ENCODE assay signal across 20 mouse cellular contexts in the genomic region with DNA sequence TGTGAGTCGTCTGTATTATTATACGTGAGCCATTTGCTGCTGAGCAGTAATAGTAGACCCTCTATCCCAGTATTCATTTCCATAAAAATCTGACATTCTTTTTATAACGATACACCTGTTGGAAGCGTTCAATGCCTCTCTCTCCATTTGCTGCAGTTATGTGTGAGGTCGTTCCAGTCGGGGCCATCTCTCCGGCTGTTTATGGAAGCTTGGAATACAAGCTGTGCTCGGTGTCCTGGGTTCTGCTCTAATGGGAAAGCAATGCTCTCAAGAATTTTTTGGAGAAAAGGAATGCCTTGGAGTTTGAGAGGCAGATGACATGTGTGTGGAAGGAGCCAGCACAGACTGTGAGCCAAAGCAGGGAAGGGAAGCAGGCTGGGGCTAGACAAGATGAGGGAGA.
"Had no signal": no experiment of that assay in that cellular context is flagged by ENCODE, and none has a peak within 500 bp of the region (broad histone marks: within the 10 kb centered on the region; RNA-seq: fewer than 3 reads in every experiment).

No protein-coding gene starts in this region.

- H3K36me3 ChIP-seq: lung, embryonic 15.5 days; midbrain, embryonic 10.5 days; midbrain, embryonic 13.5 days; midbrain, embryonic 15.5 days; neural tube, embryonic 13.5 days; neural tube, embryonic 15.5 days had no signal

- H3K9me3 ChIP-seq: lung, embryonic 15.5 days; midbrain, embryonic 10.5 days; midbrain, embryonic 13.5 days; midbrain, embryonic 15.5 days; neural tube, embryonic 13.5 days; neural tube, embryonic 15.5 days had no signal

- H3K4me3 ChIP-seq: lung, embryonic 15.5 days; megakaryocyte, embryonic 14.5 days; midbrain, embryonic 10.5 days; midbrain, embryonic 13.5 days; midbrain, embryonic 15.5 days; myocyte; neural tube, embryonic 13.5 days; neural tube, embryonic 15.5 days had no signal

- DNase-seq: lung, adult 2 months; lung, postnatal 14 days; lung, postnatal 36 days; right cerebral cortex, adult 18-20 months; right cerebral cortex, postnatal 25 days; right cerebral cortex, postnatal 4 days; spleen, adult 18-20 months; thymus, adult 18-20 months; thymus, postnatal 14 days; thymus, postnatal 36 days had no signal

- H3K4me2 ChIP-seq: lung, embryonic 15.5 days; midbrain, embryonic 13.5 days; midbrain, embryonic 15.5 days; neural tube, embryonic 13.5 days; neural tube, embryonic 15.5 days had no signal

- H3K27me3 ChIP-seq: lung, embryonic 15.5 days; megakaryocyte, embryonic 14.5 days; midbrain, embryonic 13.5 days; midbrain, embryonic 15.5 days; neural tube, embryonic 13.5 days; neural tube, embryonic 15.5 days had no signal

- H3K27ac ChIP-seq: lung, embryonic 15.5 days; macrophage; midbrain, embryonic 10.5 days; midbrain, embryonic 13.5 days; midbrain, embryonic 15.5 days; neural tube, embryonic 13.5 days; neural tube, embryonic 15.5 days had no signal

- H3K9ac ChIP-seq: lung, embryonic 15.5 days; midbrain, embryonic 13.5 days; midbrain, embryonic 15.5 days; neural tube, embryonic 13.5 days; neural tube, embryonic 15.5 days had no signal

- ATAC-seq: lung, postnatal 0 days had no signal

- H3K4me1 ChIP-seq: lung, embryonic 15.5 days; megakaryocyte, embryonic 14.5 days; midbrain, embryonic 13.5 days had no signal
